Mouse (Mus musculus) liver, embryonic 14.5 days (tissue): ENCODE measurements around the gene Atp6v1a.
A peak's percentile ranks its signal among the peaks of the same experiment; 100 is the strongest.

ENCODE experiments used
- CTCF ChIP-seq: IDR thresholded peaks from 2 replicates; pipeline ENCODE4 v1.5.1; 2016; ENCODE audit warnings: antibody characterized with exemption, low read depth, control low read depth
- EP300 ChIP-seq: IDR thresholded peaks from 2 replicates; pipeline ENCODE4 v1.6.1; 2016; ENCODE audit warnings: antibody characterized with exemption, low read depth

- TF ChIP-seq EP300 (no peak), CTCF (peak; percentile 27; the same call in 1 of the 2 replicates)
Measured at GRCm38 (mm10) chr16:44188766-44189165, 49.3 kb upstream of the Atp6v1a start.
